Mouse (Mus musculus): ENCODE measurements around the gene Crmp1. TPM values are rescaled to one million over a fixed set of nuclear protein-coding genes. Genes with fewer than 3 reads are reported as not detected.

Crmp1 gene
- polyA plus RNA-seq, 1 experiment from 2014 or later, result 241 TPM

DNA sequence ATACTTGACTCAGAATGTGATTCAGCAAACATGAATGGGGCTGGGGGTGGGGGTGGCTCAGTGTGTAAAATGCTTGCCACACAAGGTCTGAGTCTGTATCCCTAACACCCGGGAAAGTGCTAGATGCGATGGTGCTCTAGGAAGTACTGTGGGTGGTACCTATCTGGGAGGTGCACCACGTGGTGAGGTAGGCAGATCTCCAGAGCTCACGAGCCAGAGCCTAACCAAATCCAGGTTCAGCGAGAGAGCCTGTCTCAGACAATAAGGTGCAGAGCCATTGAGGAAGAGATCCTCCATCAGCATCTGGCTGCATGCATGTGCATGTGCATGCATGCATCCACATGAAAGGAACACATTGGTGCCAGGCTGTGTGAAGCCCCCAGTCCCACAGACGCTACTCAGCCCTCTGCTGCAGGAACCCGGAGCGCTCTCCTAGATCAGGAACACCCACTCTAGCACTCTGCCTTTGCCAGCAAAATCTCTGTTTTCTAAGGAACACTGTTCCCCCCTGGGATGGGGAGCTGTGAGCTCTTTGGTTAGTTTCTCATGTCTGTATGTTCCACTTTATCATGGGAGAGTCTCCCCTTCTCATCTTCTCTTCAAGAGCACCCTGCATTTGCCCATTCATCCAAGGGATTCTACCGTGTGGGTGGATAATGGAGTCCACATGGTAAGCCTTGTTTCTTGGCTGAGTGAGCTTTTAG lies 10.5 kb downstream of the Crmp1 start:
- Histone ChIP-seq H3K9ac (ENCODE audit: low read length) (no peak overlapping the region), H3K4me2 (ENCODE audit: low read depth, low read length, severe bottlenecking) (no peak overlapping the region), H3K4me3 (ENCODE audit: low read depth, low read length) (no peak overlapping the region), H3K27me3 (ENCODE audit: control insufficient read depth, insufficient read depth, low read length) (no peaks in the 10 kb centered on the region), H3K27ac (ENCODE audit: low read depth, low read length) (no peak overlapping the region), H3K9me3 (ENCODE audit: control insufficient read depth, low read length) (no peaks in the 10 kb centered on the region), H3K36me3 (ENCODE audit: control insufficient read depth, insufficient read depth, low read length) (no peaks in the 10 kb centered on the region; the same call in 1 of the 2 replicates), H3K4me1 (replicated peaks; ENCODE audit: control insufficient read depth, insufficient read depth, low read length) (peaks cover 3% of the 10 kb centered on the region)
- DNase-seq (ENCODE audit: low spot score), result no peak
- no peak for ATAC-seq (replicated peaks; ENCODE audit: low FRiP score)
- WGBS, result 86% methylated on average over 9 of the region's 9 CpGs

DNA sequence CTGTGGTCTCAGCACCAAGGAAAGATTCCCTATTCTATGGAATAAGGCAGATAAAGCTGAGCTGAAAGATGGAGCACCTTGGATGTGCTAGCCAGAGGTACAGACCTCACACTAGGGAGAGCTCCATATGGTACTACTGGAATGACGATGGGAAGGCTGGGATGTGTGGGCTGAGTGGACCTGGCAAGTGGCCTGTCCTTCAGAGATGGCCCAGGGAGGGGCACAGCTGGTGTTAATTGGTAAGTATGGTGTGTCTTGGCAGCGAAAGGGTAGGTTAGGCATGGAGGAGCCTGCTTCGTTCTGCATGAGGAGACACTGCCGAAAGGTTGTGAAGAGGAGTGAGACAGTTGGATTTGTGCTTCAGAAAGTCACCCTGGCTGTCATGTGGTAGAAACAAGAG lies 12.8 kb downstream of the Crmp1 start:
- Histone ChIP-seq H3K9ac (ENCODE audit: low read length) (no peak overlapping the region), H3K4me1 (replicated peaks; ENCODE audit: control insufficient read depth, insufficient read depth, low read length) (no peaks in the 10 kb centered on the region), H3K27ac (ENCODE audit: low read depth, low read length) (no peak overlapping the region), H3K27me3 (ENCODE audit: control insufficient read depth, insufficient read depth, low read length) (no peaks in the 10 kb centered on the region), H3K4me2 (ENCODE audit: low read depth, low read length, severe bottlenecking) (no peak overlapping the region), H3K4me3 (ENCODE audit: low read depth, low read length) (no peak overlapping the region), H3K9me3 (ENCODE audit: control insufficient read depth, low read length) (no peaks in the 10 kb centered on the region), H3K36me3 (ENCODE audit: control insufficient read depth, insufficient read depth, low read length) (no peaks in the 10 kb centered on the region; the same call in 1 of the 2 replicates)
- no peak for ATAC-seq (replicated peaks; ENCODE audit: low FRiP score)
- no peak for DNase-seq (ENCODE audit: low spot score)
- WGBS, result 93% methylated on average over 4 of the region's 4 CpGs

DNA sequence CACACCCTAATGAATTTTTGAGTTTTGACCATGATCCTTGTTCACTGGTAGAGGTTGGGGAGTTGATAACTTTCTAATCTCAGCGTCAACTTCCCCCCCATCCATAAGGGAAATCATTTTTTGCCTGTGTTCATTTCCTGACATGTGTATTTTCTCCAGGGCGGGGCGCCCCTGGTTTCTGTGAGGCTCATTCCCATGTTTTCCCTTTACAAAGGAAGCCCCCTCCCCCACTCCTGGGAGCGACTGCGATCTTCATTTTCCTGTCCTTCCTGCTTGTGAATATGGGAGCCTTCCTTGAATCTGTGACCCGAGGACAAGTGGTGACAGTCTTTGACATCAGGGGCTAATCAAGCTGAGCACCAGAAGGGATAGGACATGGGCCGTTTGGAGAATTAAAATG lies 15.1 kb downstream of the Crmp1 start:
- WGBS, result 72% methylated on average over 7 of the region's 7 CpGs
- H3K9ac ChIP-seq (ENCODE audit: low read length), result no peak overlapping the region
- no peaks in the 10 kb centered on the region for H3K4me1 ChIP-seq (replicated peaks; ENCODE audit: control insufficient read depth, insufficient read depth, low read length)
- H3K27ac ChIP-seq (ENCODE audit: low read depth, low read length), result no peak overlapping the region
- H3K4me2 ChIP-seq (ENCODE audit: low read depth, low read length, severe bottlenecking), result no peak overlapping the region
- H3K27me3 ChIP-seq (ENCODE audit: control insufficient read depth, insufficient read depth, low read length), result no peaks in the 10 kb centered on the region
- no peak overlapping the region for H3K4me3 ChIP-seq (ENCODE audit: low read depth, low read length)
- no peaks in the 10 kb centered on the region; the same call in 1 of the 2 replicates for H3K36me3 ChIP-seq (ENCODE audit: control insufficient read depth, insufficient read depth, low read length)
- DNase-seq (ENCODE audit: low spot score) (no peak), ATAC-seq (replicated peaks; ENCODE audit: low FRiP score) (no peak)
- no peaks in the 10 kb centered on the region for H3K9me3 ChIP-seq (ENCODE audit: control insufficient read depth, low read length)

DNA sequence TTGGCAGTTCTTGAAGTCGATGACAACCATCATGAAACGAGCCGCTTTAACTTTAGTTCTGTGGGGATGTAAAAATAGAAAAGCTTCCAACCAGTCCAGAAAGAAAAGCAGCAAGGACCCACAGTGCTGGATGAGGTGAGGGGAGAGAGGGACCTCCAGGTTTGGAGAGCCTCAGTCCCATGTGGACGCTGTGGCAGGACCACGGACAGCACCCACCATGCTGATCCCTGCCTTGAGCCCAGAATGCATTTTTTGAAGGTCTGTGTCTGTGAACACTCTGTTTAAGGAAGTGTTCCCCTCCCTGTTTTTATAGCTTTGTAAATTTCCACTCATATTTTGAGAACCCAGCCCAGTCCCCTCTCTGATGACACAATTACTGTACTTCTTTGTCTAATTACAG lies 15.5 kb downstream of the Crmp1 start:
- no peaks in the 10 kb centered on the region for H3K4me1 ChIP-seq (replicated peaks; ENCODE audit: control insufficient read depth, insufficient read depth, low read length)
- WGBS, result 73% methylated on average over 5 of the region's 5 CpGs
- ATAC-seq (replicated peaks; ENCODE audit: low FRiP score), result no peak

DNA sequence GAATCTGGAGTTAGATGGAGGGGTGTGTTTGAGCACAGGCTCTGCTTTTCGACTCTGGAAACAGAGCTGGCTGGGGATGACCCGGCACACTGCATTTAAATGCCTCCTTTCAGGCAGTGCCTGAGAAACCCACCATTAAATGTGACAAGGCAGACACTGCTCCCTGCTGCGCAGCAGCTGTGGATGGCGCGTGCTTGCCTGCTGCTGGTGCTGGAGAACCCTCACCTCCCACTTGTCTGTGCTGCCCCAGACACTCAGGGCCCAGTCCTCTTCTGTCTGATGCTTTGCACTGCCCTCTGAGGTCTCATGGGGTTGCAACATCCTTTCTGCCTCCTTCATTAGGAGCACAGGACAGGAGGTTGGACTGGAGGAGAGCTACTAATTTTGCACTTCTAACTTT lies 20.0 kb downstream of the Crmp1 start:
- H3K9ac ChIP-seq (ENCODE audit: low read length), result no peak overlapping the region
- no peak overlapping the region for H3K4me2 ChIP-seq (ENCODE audit: low read depth, low read length, severe bottlenecking)
- no peaks in the 10 kb centered on the region for H3K36me3 ChIP-seq (ENCODE audit: control insufficient read depth, insufficient read depth, low read length)
- no peaks in the 10 kb centered on the region for H3K27me3 ChIP-seq (ENCODE audit: control insufficient read depth, insufficient read depth, low read length)
- ATAC-seq (replicated peaks; ENCODE audit: low FRiP score), result no peak
- no peak overlapping the region for H3K4me3 ChIP-seq (ENCODE audit: low read depth, low read length)
- 73% methylated on average over 5 of the region's 5 CpGs for WGBS
- no peaks in the 10 kb centered on the region for H3K4me1 ChIP-seq (replicated peaks; ENCODE audit: control insufficient read depth, insufficient read depth, low read length)
- H3K9me3 ChIP-seq (ENCODE audit: control insufficient read depth, low read length), result no peaks in the 10 kb centered on the region
- no peak for DNase-seq (ENCODE audit: low spot score)
- no peak overlapping the region for H3K27ac ChIP-seq (ENCODE audit: low read depth, low read length)

More for the DNA sequence above, 15.5 kb downstream of the Crmp1 start:
- Histone ChIP-seq H3K27ac (ENCODE audit: low read depth, low read length) (no peak overlapping the region), H3K4me3 (ENCODE audit: low read depth, low read length) (no peak overlapping the region), H3K27me3 (ENCODE audit: control insufficient read depth, insufficient read depth, low read length) (no peaks in the 10 kb centered on the region), H3K4me2 (ENCODE audit: low read depth, low read length, severe bottlenecking) (no peak overlapping the region), H3K36me3 (ENCODE audit: control insufficient read depth, insufficient read depth, low read length) (no peaks in the 10 kb centered on the region; the same call in 1 of the 2 replicates), H3K9ac (ENCODE audit: low read length) (no peak overlapping the region), H3K9me3 (ENCODE audit: control insufficient read depth, low read length) (no peaks in the 10 kb centered on the region)
- DNase-seq (ENCODE audit: low spot score), result peak; percentile 62

DNA sequence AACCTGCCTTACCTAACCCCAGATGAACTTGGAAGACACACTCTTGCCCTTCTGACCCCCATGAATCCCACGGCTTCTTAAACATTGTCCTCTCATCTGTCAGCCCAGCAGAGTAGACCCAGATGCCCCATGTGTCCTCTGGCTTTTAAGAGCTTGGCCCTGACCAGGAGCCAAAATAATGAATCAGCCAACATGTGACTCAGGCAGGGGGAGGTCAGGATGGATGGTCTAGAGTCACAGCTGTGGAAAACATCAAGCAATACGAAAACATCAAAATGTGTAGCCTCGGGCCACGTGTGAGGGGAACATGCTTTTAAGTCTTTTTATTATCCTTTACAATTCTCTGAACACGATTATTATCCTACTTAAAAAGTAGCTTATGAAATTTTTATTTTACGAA lies 22.1 kb downstream of the Crmp1 start:
- Histone ChIP-seq H3K9me3 (ENCODE audit: control insufficient read depth, low read length) (no peaks in the 10 kb centered on the region), H3K27me3 (ENCODE audit: control insufficient read depth, insufficient read depth, low read length) (no peaks in the 10 kb centered on the region), H3K4me3 (ENCODE audit: low read depth, low read length) (no peak overlapping the region), H3K4me2 (ENCODE audit: low read depth, low read length, severe bottlenecking) (no peak overlapping the region), H3K36me3 (ENCODE audit: control insufficient read depth, insufficient read depth, low read length) (no peaks in the 10 kb centered on the region; the same call in 1 of the 2 replicates), H3K9ac (ENCODE audit: low read length) (no peak overlapping the region), H3K4me1 (replicated peaks; ENCODE audit: control insufficient read depth, insufficient read depth, low read length) (no peaks in the 10 kb centered on the region), H3K27ac (ENCODE audit: low read depth, low read length) (no peak overlapping the region)
- WGBS, result 89% methylated on average over 6 of the region's 6 CpGs
- ATAC-seq (replicated peaks; ENCODE audit: low FRiP score) (no peak), DNase-seq (ENCODE audit: low spot score) (no peak)

DNA sequence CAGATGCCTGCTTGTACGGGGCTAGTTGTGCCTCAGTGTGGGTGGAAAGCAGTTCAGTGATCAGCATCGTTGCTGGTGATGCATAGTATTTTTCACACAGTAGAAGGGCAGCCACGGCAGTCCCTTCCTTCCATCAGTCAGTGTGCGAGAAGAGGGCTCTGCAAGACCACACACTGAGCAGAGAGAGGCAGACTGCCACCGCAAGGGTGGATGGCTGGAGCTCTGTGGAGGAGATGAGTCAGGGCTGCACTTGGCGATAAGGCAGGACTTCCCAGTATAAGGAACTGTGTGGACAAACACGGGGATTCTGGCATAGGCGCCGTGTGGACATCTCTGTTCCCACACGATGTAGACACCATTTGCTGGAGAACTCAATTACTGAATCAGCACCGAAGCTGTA lies 39.3 kb downstream of the Crmp1 start:
- 91% methylated on average over 11 of the region's 11 CpGs for WGBS
- no peak for ATAC-seq (replicated peaks; ENCODE audit: low FRiP score)
- H3K27ac ChIP-seq (ENCODE audit: low read depth, low read length), result no peak overlapping the region
- peaks cover 11% of the 10 kb centered on the region; the same call in 1 of the 2 replicates for H3K36me3 ChIP-seq (ENCODE audit: control insufficient read depth, insufficient read depth, low read length)
- no peak for DNase-seq (ENCODE audit: low spot score)
- no peaks in the 10 kb centered on the region for H3K27me3 ChIP-seq (ENCODE audit: control insufficient read depth, insufficient read depth, low read length)
- no peak overlapping the region for H3K4me2 ChIP-seq (ENCODE audit: low read depth, low read length, severe bottlenecking)
- H3K4me1 ChIP-seq (replicated peaks; ENCODE audit: control insufficient read depth, insufficient read depth, low read length), result no peaks in the 10 kb centered on the region
- H3K9me3 ChIP-seq (ENCODE audit: control insufficient read depth, low read length), result no peaks in the 10 kb centered on the region
- H3K4me3 ChIP-seq (ENCODE audit: low read depth, low read length), result no peak overlapping the region
- no peak overlapping the region for H3K9ac ChIP-seq (ENCODE audit: low read length)

DNA sequence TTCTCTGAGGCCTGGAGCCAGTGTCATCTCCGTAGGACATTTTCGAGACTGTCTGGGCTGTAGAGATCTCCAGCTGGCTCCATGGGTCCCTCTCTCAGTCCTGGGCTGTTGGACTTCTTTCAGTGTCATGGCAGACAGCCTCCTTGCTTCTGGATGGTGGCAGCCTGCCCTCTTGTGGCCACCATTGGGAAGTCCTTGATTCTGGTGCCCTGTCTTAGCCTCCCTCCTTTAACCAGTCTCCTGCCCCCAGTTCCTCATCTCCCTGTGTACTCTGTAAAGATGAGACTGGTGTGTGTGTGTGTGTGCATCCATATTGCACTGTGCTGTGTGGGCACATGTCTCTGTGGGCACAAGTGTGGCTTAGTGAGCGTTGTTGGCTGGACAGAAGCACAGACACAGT lies 46.6 kb downstream of the Crmp1 start:
- H3K4me2 ChIP-seq (ENCODE audit: low read depth, low read length, severe bottlenecking), result no peak overlapping the region
- no peak overlapping the region for H3K4me3 ChIP-seq (ENCODE audit: low read depth, low read length)
- no peak overlapping the region for H3K27ac ChIP-seq (ENCODE audit: low read depth, low read length)
- no peaks in the 10 kb centered on the region for H3K9me3 ChIP-seq (ENCODE audit: control insufficient read depth, low read length)
- no peaks in the 10 kb centered on the region for H3K4me1 ChIP-seq (replicated peaks; ENCODE audit: control insufficient read depth, insufficient read depth, low read length)
- no peaks in the 10 kb centered on the region for H3K27me3 ChIP-seq (ENCODE audit: control insufficient read depth, insufficient read depth, low read length)
- 0 out of 2 replicates have a peak, but pooled peaks have one; percentile 18 for ATAC-seq (replicated peaks; ENCODE audit: low FRiP score)
- WGBS, result 71% methylated on average over 3 of the region's 3 CpGs
- no peak overlapping the region for H3K9ac ChIP-seq (ENCODE audit: low read length)
- peak; percentile 67 for DNase-seq (ENCODE audit: low spot score)
- H3K36me3 ChIP-seq (ENCODE audit: control insufficient read depth, insufficient read depth, low read length), result peaks cover 3% of the 10 kb centered on the region; the same call in 1 of the 2 replicates

DNA sequence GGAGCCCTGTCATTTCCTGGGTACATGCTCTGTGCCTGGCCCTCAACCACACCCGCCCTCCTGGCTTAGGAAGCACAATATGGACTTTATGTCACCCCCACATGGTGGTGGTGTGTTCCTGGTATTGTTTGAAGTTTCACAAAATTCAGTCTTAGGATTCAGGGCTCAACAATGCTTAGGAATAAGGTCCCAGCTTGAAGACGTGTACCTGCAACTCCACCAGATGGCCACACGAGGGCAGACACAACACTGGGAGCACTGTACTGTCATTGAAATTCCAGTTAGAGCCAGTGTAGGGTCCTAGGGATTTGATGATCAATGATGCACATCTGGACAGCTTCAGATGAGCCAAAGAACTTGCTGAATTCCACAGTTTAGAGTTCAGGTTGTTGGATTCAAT lies 47.5 kb downstream of the Crmp1 start:
- 19% methylated on average over 3 of the region's 3 CpGs for WGBS
- Histone ChIP-seq H3K4me2 (ENCODE audit: low read depth, low read length, severe bottlenecking) (no peak overlapping the region), H3K36me3 (ENCODE audit: control insufficient read depth, insufficient read depth, low read length) (peaks cover 2% of the 10 kb centered on the region; the same call in 1 of the 2 replicates), H3K9me3 (ENCODE audit: control insufficient read depth, low read length) (no peaks in the 10 kb centered on the region), H3K9ac (ENCODE audit: low read length) (no peak overlapping the region), H3K4me3 (ENCODE audit: low read depth, low read length) (no peak overlapping the region), H3K27me3 (ENCODE audit: control insufficient read depth, insufficient read depth, low read length) (no peaks in the 10 kb centered on the region), H3K4me1 (replicated peaks; ENCODE audit: control insufficient read depth, insufficient read depth, low read length) (no peaks in the 10 kb centered on the region), H3K27ac (ENCODE audit: low read depth, low read length) (no peak overlapping the region)
- ATAC-seq (replicated peaks; ENCODE audit: low FRiP score), result 0 out of 2 replicates have a peak, but pooled peaks have one; percentile 50
- no peak for DNase-seq (ENCODE audit: low spot score)

Data from forebrain, embryonic 11.5 days (tissue).